16 mouse cellular contexts compared by ENCODE assay signal in genomic region chr10:120193255-120193654, GRCm38 (mm10). TPM values are rescaled to one million over a fixed set of nuclear protein-coding genes. Genes with fewer than 3 reads are reported as not detected.
DNase-seq lines count a peak whose midpoint lies in the region; ATAC-seq lines count a peak whose summit lies in the region.
"Had no signal": no experiment of that assay in that cellular context is flagged by ENCODE, and none has a peak within 500 bp of the region (broad histone marks: within the 10 kb centered on the region; RNA-seq: fewer than 3 reads in every experiment).

No protein-coding gene starts in this region.

- no peaks in the 10 kb centered on the region for H3K9me3 ChIP-seq in heart, embryonic 10.5 days
- H3K9me3 ChIP-seq: limb, embryonic 12.5 days; stomach, embryonic 15.5 days had no signal

- no peaks in the 10 kb centered on the region for H3K4me1 ChIP-seq in heart, embryonic 10.5 days
- H3K4me1 ChIP-seq: limb, embryonic 12.5 days; stomach, embryonic 15.5 days had no signal

- H3K4me3 ChIP-seq in heart, embryonic 10.5 days: no peak overlapping the region
- H3K4me3 ChIP-seq: limb, embryonic 12.5 days; stomach, embryonic 15.5 days had no signal

- no peaks in the 10 kb centered on the region for H3K36me3 ChIP-seq in heart, embryonic 10.5 days
- H3K36me3 ChIP-seq: limb, embryonic 12.5 days; stomach, embryonic 15.5 days had no signal

- WGBS in heart, embryonic 10.5 days: 85% methylated on average over 8 of the region's 8 CpGs

- H3K27ac ChIP-seq in heart, embryonic 10.5 days: no peak overlapping the region
- H3K27ac ChIP-seq: hindbrain, embryonic 14.5 days; limb, embryonic 12.5 days; stomach, embryonic 15.5 days had no signal

- peak; percentile 80 for DNase-seq in CD4-positive, CD25-positive, alpha-beta regulatory T cell, adult 2 months (ENCODE audit: low read depth, low spot score)
- peak; percentile 83 for DNase-seq in T-cell, adult 2 months (ENCODE audit: low spot score)
- peak; percentile 36 for DNase-seq in thymus, postnatal 14 days
- DNase-seq in heart, embryonic 10.5 days (ENCODE audit: low spot score): no peak
- no peak for DNase-seq in layer of hippocampus, postnatal 14 days (ENCODE audit: low spot score in 2 of 2)
- no peak for DNase-seq in left cerebral cortex, adult 9 months (ENCODE audit: low spot score in 2 of 2)
- DNase-seq: adrenal gland, postnatal 36 days; gastrocnemius, postnatal 10 days; kidney, adult 8-10 months; kidney, postnatal 4 days; layer of hippocampus, postnatal 36 days had no signal

- peak; percentile 46 for ATAC-seq in megakaryocyte-erythroid progenitor cell, adult 5-6 weeks (replicated peaks; ENCODE audit: low FRiP score, low TSS enrichment, poor library complexity, severe bottlenecking)
- ATAC-seq: forebrain, embryonic 16.5 days had no signal

- H3K27me3 ChIP-seq in heart, embryonic 10.5 days (ENCODE audit: insufficient read depth, poor library complexity, severe bottlenecking): peaks cover 10% of the 10 kb centered on the region
- H3K27me3 ChIP-seq: limb, embryonic 12.5 days; stomach, embryonic 15.5 days had no signal

RNA-seq across cellular contexts. Expression of gene Tmbim4, which starts 8.1 kb away (rescaled TPM):
- total RNA-seq in megakaryocyte-erythroid progenitor cell, adult 5-6 weeks (2014; fragmentation: Nextera tagmentation): 59.3 and 76.3 TPM in 2 replicates
- total RNA-seq in megakaryocyte-erythroid progenitor cell, adult 5-6 weeks (2017): 74.4 and 83.8 TPM in 2 replicates
- 106 and 119 TPM in 2 replicates for polyA plus RNA-seq in heart, embryonic 10.5 days (2016; fragmentation: Nextera tagmentation; extraction: Ambion mirVana)
- total RNA-seq in layer of hippocampus, postnatal 14 days (2021): 10 to 100 TPM; 56.1 to 62.4 TPM

RNA-seq across cellular contexts. Expression of gene Irak3, which starts 8.7 kb away (rescaled TPM):
- total RNA-seq in megakaryocyte-erythroid progenitor cell, adult 5-6 weeks (2014; fragmentation: Nextera tagmentation): 8.1 and 8.8 TPM in 2 replicates
- 5.9 and 8.6 TPM in 2 replicates for total RNA-seq in megakaryocyte-erythroid progenitor cell, adult 5-6 weeks (2017)
- polyA plus RNA-seq in heart, embryonic 10.5 days (2016; fragmentation: Nextera tagmentation; extraction: Ambion mirVana): 0.22 and 0.24 TPM in 2 replicates
- under 1 TPM; 0.18 to 0.69 TPM for total RNA-seq in layer of hippocampus, postnatal 14 days (2021)

RNA-seq across cellular contexts. Expression of gene Llph, which starts 33.6 kb away (rescaled TPM):
- total RNA-seq in megakaryocyte-erythroid progenitor cell, adult 5-6 weeks (2014; fragmentation: Nextera tagmentation): 85.9 and 124 TPM in 2 replicates
- 101 and 109 TPM in 2 replicates for total RNA-seq in megakaryocyte-erythroid progenitor cell, adult 5-6 weeks (2017)
- 35.7 and 47.8 TPM in 2 replicates for polyA plus RNA-seq in heart, embryonic 10.5 days (2016; fragmentation: Nextera tagmentation; extraction: Ambion mirVana)
- 10 to 100 TPM; 15.0 to 19.5 TPM for total RNA-seq in layer of hippocampus, postnatal 14 days (2021)

Comparison
In these comparisons a context has a peak if more than half of its experiments do, and no peak if none do; other contexts are left out.
1. DNase-seq: peak in CD4-positive, CD25-positive, alpha-beta regulatory T cell, adult 2 months (single experiment), T-cell, adult 2 months (single experiment) and thymus, postnatal 14 days (single experiment); none in heart, embryonic 10.5 days (single experiment), layer of hippocampus, postnatal 14 days (0 of 2) and left cerebral cortex, adult 9 months (0 of 2).
2. RNA of gene Irak3, which starts 8.7 kb away (total RNA-seq): 5.9 to 8.8 TPM in megakaryocyte-erythroid progenitor cell, adult 5-6 weeks; 0.18 to 0.69 TPM in layer of hippocampus, postnatal 14 days; every median in the first group is over 4 times any median in the second.
3. RNA of gene Llph, which starts 33.6 kb away (total RNA-seq): 85.9 to 124 TPM in megakaryocyte-erythroid progenitor cell, adult 5-6 weeks; 15.0 to 19.5 TPM in layer of hippocampus, postnatal 14 days; every median in the first group is over 4 times any median in the second.